ENCODE assay signal across 8 mouse cellular contexts in the genomic region with DNA sequence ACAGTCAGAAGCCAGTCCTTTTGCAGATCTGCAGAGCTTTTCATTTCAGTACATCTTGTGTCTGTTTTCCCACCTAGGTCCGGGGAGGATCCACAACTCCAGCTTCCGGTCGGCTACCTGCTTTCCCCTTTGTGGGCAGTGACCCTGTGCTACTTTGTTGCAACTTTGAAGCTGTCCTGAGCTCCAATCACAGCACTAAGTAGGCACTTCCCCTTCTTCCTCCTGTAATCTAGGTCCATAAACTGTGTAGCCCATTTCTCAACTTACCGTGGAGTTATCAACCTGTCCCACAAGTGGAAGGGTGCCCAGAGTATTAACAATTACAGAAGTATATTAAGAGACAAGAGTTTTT. TPM values are rescaled to one million over a fixed set of nuclear protein-coding genes. Genes with fewer than 3 reads are reported as not detected.
DNase-seq lines count a peak whose midpoint lies in the region; ATAC-seq and TF ChIP-seq lines count a peak whose summit lies in the region.

No protein-coding gene starts in this region.

- TF ChIP-seq POLR2A in spleen, adult 2 months (IDR thresholded peaks at IDR 0.05; ENCODE audit: low read depth, low read length): no peak

- peak overlapping the region; percentile 57 for H3K4me2 ChIP-seq in forebrain, embryonic 13.5 days
- H3K4me2 ChIP-seq in liver, embryonic 13.5 days: peak overlapping the region; percentile 58
- H3K4me2 ChIP-seq in stomach, embryonic 15.5 days: peak overlapping the region; percentile 60

- H3K4me3 ChIP-seq in spleen, adult 2 months (ENCODE audit: extremely low read depth, insufficient read depth, insufficient read length): peak overlapping the region; percentile 87; the same call in 1 of the 2 replicates
- peak overlapping the region; percentile 63 for H3K4me3 ChIP-seq in forebrain, embryonic 13.5 days
- peak overlapping the region; percentile 63 for H3K4me3 ChIP-seq in liver, embryonic 13.5 days (replicated peaks)
- H3K4me3 ChIP-seq in stomach, embryonic 15.5 days (replicated peaks): peak overlapping the region; percentile 59

- no peak overlapping the region for H3K27ac ChIP-seq in spleen, adult 2 months (ENCODE audit: insufficient read depth, low read length)
- H3K27ac ChIP-seq in forebrain, embryonic 13.5 days: no peak overlapping the region
- H3K27ac ChIP-seq in liver, embryonic 13.5 days: no peak overlapping the region
- peak overlapping the region; percentile 83 for H3K27ac ChIP-seq in stomach, embryonic 15.5 days

- 6% methylated on average over 4 of the region's 4 CpGs for WGBS in spleen, adult 2 months
- WGBS in forebrain, embryonic 13.5 days: 13% methylated on average over 4 of the region's 4 CpGs
- WGBS in liver, embryonic 13.5 days (ENCODE audit: insufficient replicate concordance): 10% methylated on average over 4 of the region's 4 CpGs
- 8% methylated on average over 4 of the region's 4 CpGs for WGBS in stomach, embryonic 15.5 days

- peaks cover 3% of the 10 kb centered on the region for H3K4me1 ChIP-seq in spleen, adult 2 months (ENCODE audit: control insufficient read depth, insufficient read depth, insufficient read length)
- H3K4me1 ChIP-seq in forebrain, embryonic 13.5 days: no peaks in the 10 kb centered on the region
- H3K4me1 ChIP-seq in liver, embryonic 13.5 days (replicated peaks): peaks cover 3% of the 10 kb centered on the region; the same call in 1 of the 2 replicates
- no peaks in the 10 kb centered on the region for H3K4me1 ChIP-seq in stomach, embryonic 15.5 days

- DNase-seq in spleen, adult 2 months (ENCODE audit: low read depth in 1 of 2, low spot score in 2 of 2): no peak
- DNase-seq in spleen, postnatal 4 days (ENCODE audit: low spot score in 2 of 2): no peak
- no peak for DNase-seq in liver, embryonic 13.5 days
- DNase-seq in T-cell, adult 2 months (ENCODE audit: low spot score): no peak
- DNase-seq in urinary bladder, postnatal 25 days (ENCODE audit: low spot score): no peak
- DNase-seq in right cerebral cortex, adult 2 months (ENCODE audit: low spot score in 2 of 2): no peak

- H3K36me3 ChIP-seq in spleen, adult 2 months (ENCODE audit: control insufficient read depth, insufficient read depth, low read length): no peaks in the 10 kb centered on the region
- peaks cover 3% of the 10 kb centered on the region; the same call in 1 of the 2 replicates for H3K36me3 ChIP-seq in forebrain, embryonic 13.5 days (ENCODE audit: poor library complexity, severe bottlenecking)
- H3K36me3 ChIP-seq in liver, embryonic 13.5 days: no peaks in the 10 kb centered on the region
- H3K36me3 ChIP-seq in stomach, embryonic 15.5 days: no peaks in the 10 kb centered on the region

- ATAC-seq in forebrain, embryonic 13.5 days: peak; percentile 64; the same call in 1 of the 2 replicates
- peak; percentile 48; the same call in 1 of the 2 replicates for ATAC-seq in liver, embryonic 13.5 days (ENCODE audit: low read depth)
- ATAC-seq in stomach, embryonic 15.5 days (ENCODE audit: insufficient read depth, low FRiP score, low read depth): no peak

- H3K9ac ChIP-seq in forebrain, embryonic 13.5 days: peak overlapping the region; percentile 80
- H3K9ac ChIP-seq in liver, embryonic 13.5 days: peak overlapping the region; percentile 64
- peak overlapping the region; percentile 6; the same call in 1 of the 2 replicates for H3K9ac ChIP-seq in stomach, embryonic 15.5 days

- no peak for TF ChIP-seq CTCF in spleen, adult 2 months (IDR thresholded peaks at IDR 0.05; ENCODE audit: extremely low read depth, insufficient read depth, insufficient read length, insufficient replicate concordance)

- no peaks in the 10 kb centered on the region for H3K27me3 ChIP-seq in spleen, adult 2 months (ENCODE audit: control insufficient read depth, insufficient read depth, low read length)
- no peaks in the 10 kb centered on the region for H3K27me3 ChIP-seq in forebrain, embryonic 13.5 days
- H3K27me3 ChIP-seq in liver, embryonic 13.5 days: no peaks in the 10 kb centered on the region
- no peaks in the 10 kb centered on the region for H3K27me3 ChIP-seq in stomach, embryonic 15.5 days (replicated peaks)

- H3K9me3 ChIP-seq in forebrain, embryonic 13.5 days (replicated peaks): no peaks in the 10 kb centered on the region
- no peaks in the 10 kb centered on the region for H3K9me3 ChIP-seq in liver, embryonic 13.5 days (replicated peaks)
- H3K9me3 ChIP-seq in stomach, embryonic 15.5 days: no peaks in the 10 kb centered on the region

RNA-seq across cellular contexts. Expression of a gene that starts 0.3 kb away (rescaled TPM):
- polyA plus RNA-seq in spleen, adult 2 months (2012; rRNA removed): 0.38 and 0.39 TPM in 2 replicates
- polyA plus RNA-seq in forebrain, embryonic 13.5 days (2015; fragmentation: Nextera tagmentation; extraction: Ambion mirVana): 13.3 and 14.9 TPM in 2 replicates
- 0.98 and 1.3 TPM in 2 replicates for polyA plus RNA-seq in liver, embryonic 13.5 days (2015; fragmentation: Nextera tagmentation; extraction: Ambion mirVana)
- polyA plus RNA-seq in stomach, embryonic 15.5 days (2015; fragmentation: Nextera tagmentation; extraction: Ambion mirVana): 6.5 and 7.0 TPM in 2 replicates

RNA-seq across cellular contexts. Expression of a gene that starts 39.4 kb away (rescaled TPM):
- not detected in 2 replicates for polyA plus RNA-seq in spleen, adult 2 months (2012; rRNA removed)
- 1.2 and 1.6 TPM in 2 replicates for polyA plus RNA-seq in forebrain, embryonic 13.5 days (2015; fragmentation: Nextera tagmentation; extraction: Ambion mirVana)
- 1.2 and 1.3 TPM in 2 replicates for polyA plus RNA-seq in liver, embryonic 13.5 days (2015; fragmentation: Nextera tagmentation; extraction: Ambion mirVana)
- 3.1 and 4.8 TPM in 2 replicates for polyA plus RNA-seq in stomach, embryonic 15.5 days (2015; fragmentation: Nextera tagmentation; extraction: Ambion mirVana)

Comparison
In these comparisons a context has a peak if more than half of its experiments do, and no peak if none do; other contexts are left out.
1. H3K9ac ChIP-seq: peak in every context shown above with its lines; median percentile 80 in forebrain, embryonic 13.5 days; 64 in liver, embryonic 13.5 days; 6 in stomach, embryonic 15.5 days.